24 mouse cellular contexts compared by ENCODE assay signal in genomic region chr10:20003006-20003405, GRCm38 (mm10).
DNase-seq lines count a peak whose midpoint lies in the region; ATAC-seq and TF ChIP-seq lines count a peak whose summit lies in the region.
"Had no signal": no experiment of that assay in that cellular context is flagged by ENCODE, and none has a peak within 500 bp of the region (broad histone marks: within the 10 kb centered on the region; RNA-seq: fewer than 3 reads in every experiment).

No protein-coding gene starts in this region.

- H3K9me3 ChIP-seq in forebrain, embryonic 10.5 days: no peaks in the 10 kb centered on the region
- no peaks in the 10 kb centered on the region for H3K9me3 ChIP-seq in forebrain, embryonic 13.5 days (replicated peaks)
- H3K9me3 ChIP-seq in embryonic facial prominence, embryonic 10.5 days: no peaks in the 10 kb centered on the region
- H3K9me3 ChIP-seq: embryonic facial prominence, embryonic 13.5 days; heart, embryonic 12.5 days; hindbrain, embryonic 15.5 days; limb, embryonic 15.5 days; liver, embryonic 15.5 days; midbrain, embryonic 12.5 days; neural tube, embryonic 15.5 days had no signal

- no peaks in the 10 kb centered on the region for H3K36me3 ChIP-seq in forebrain, embryonic 10.5 days (replicated peaks)
- no peaks in the 10 kb centered on the region for H3K36me3 ChIP-seq in forebrain, embryonic 13.5 days (ENCODE audit: poor library complexity, severe bottlenecking)
- no peaks in the 10 kb centered on the region for H3K36me3 ChIP-seq in embryonic facial prominence, embryonic 10.5 days (replicated peaks)
- H3K36me3 ChIP-seq: embryonic facial prominence, embryonic 13.5 days; heart, embryonic 12.5 days; hindbrain, embryonic 15.5 days; limb, embryonic 15.5 days; liver, embryonic 15.5 days; midbrain, embryonic 12.5 days; neural tube, embryonic 15.5 days had no signal

- 17% methylated on average over 5 of the region's 5 CpGs for WGBS in forebrain, embryonic 10.5 days
- 22% methylated on average over 5 of the region's 5 CpGs for WGBS in forebrain, embryonic 13.5 days
- 28% methylated on average over 5 of the region's 5 CpGs for WGBS in embryonic facial prominence, embryonic 10.5 days
- 72% methylated on average over 5 of the region's 5 CpGs for WGBS in lung, adult 2 months

- no peak overlapping the region for H3K4me2 ChIP-seq in forebrain, embryonic 13.5 days
- H3K4me2 ChIP-seq: embryonic facial prominence, embryonic 13.5 days; heart, embryonic 12.5 days; hindbrain, embryonic 15.5 days; limb, embryonic 15.5 days; liver, embryonic 15.5 days; midbrain, embryonic 12.5 days; neural tube, embryonic 15.5 days had no signal

- 0 out of 2 replicates have a peak overlapping the region, but pooled peaks have one; percentile 35 for H3K27ac ChIP-seq in forebrain, embryonic 10.5 days
- no peak overlapping the region for H3K27ac ChIP-seq in forebrain, embryonic 13.5 days
- peak overlapping the region; percentile 51 for H3K27ac ChIP-seq in embryonic facial prominence, embryonic 10.5 days (replicated peaks)
- H3K27ac ChIP-seq: embryonic facial prominence, embryonic 13.5 days; hindbrain, embryonic 15.5 days; limb, embryonic 15.5 days; liver, embryonic 15.5 days; midbrain, embryonic 12.5 days; neural tube, embryonic 15.5 days had no signal

- H3K9ac ChIP-seq in forebrain, embryonic 13.5 days: no peak overlapping the region
- H3K9ac ChIP-seq: embryonic facial prominence, embryonic 13.5 days; heart, embryonic 12.5 days; hindbrain, embryonic 15.5 days; limb, embryonic 15.5 days; liver, embryonic 15.5 days; midbrain, embryonic 12.5 days; neural tube, embryonic 15.5 days had no signal

- TF ChIP-seq POLR2A in lung, adult 2 months (IDR thresholded peaks at IDR 0.05; ENCODE audit: borderline replicate concordance, extremely low read depth, low read depth, low read length): no peak

- no peak overlapping the region for H3K4me3 ChIP-seq in forebrain, embryonic 10.5 days
- H3K4me3 ChIP-seq in forebrain, embryonic 13.5 days: no peak overlapping the region
- H3K4me3 ChIP-seq in embryonic facial prominence, embryonic 10.5 days: no peak overlapping the region
- H3K4me3 ChIP-seq in lung, adult 2 months (replicated peaks; ENCODE audit: extremely low read depth, low read depth, low read length): no peak overlapping the region
- H3K4me3 ChIP-seq: embryonic facial prominence, embryonic 13.5 days; heart, embryonic 12.5 days; hindbrain, embryonic 15.5 days; limb, embryonic 15.5 days; liver, embryonic 15.5 days; midbrain, embryonic 12.5 days; myocyte; neural tube, embryonic 15.5 days had no signal

- no peak for TF ChIP-seq CTCF in lung, adult 2 months (IDR thresholded peaks at IDR 0.05; ENCODE audit: insufficient read depth, low read length)

- DNase-seq in forebrain, embryonic 10.5 days (ENCODE audit: extremely low spot score, low spot score): no peak
- peak; percentile 61 for DNase-seq in A20 (ENCODE audit: low read depth, low spot score)
- no peak for DNase-seq in embryonic facial prominence, embryonic 10.5 days (ENCODE audit: low spot score)
- DNase-seq in ovary, adult 18-20 months (ENCODE audit: low spot score): no peak
- DNase-seq in lung, adult 2 months: no peak
- DNase-seq in layer of hippocampus, adult 11-12 months (ENCODE audit: low spot score): no peak
- DNase-seq: adrenal gland, postnatal 36 days; cerebellum, adult 9-10 months; heart, postnatal 14 days; layer of hippocampus, postnatal 36 days; thymus, postnatal 36 days had no signal

- H3K27me3 ChIP-seq in forebrain, embryonic 10.5 days (ENCODE audit: poor library complexity, severe bottlenecking): no peaks in the 10 kb centered on the region
- no peaks in the 10 kb centered on the region for H3K27me3 ChIP-seq in forebrain, embryonic 13.5 days
- H3K27me3 ChIP-seq in embryonic facial prominence, embryonic 10.5 days (replicated peaks; ENCODE audit: low read depth, poor library complexity, severe bottlenecking): no peaks in the 10 kb centered on the region
- H3K27me3 ChIP-seq: embryonic facial prominence, embryonic 13.5 days; hindbrain, embryonic 15.5 days; limb, embryonic 15.5 days; liver, embryonic 15.5 days had no signal

- peaks cover 37% of the 10 kb centered on the region for H3K4me1 ChIP-seq in forebrain, embryonic 10.5 days
- 0 out of 2 replicates have a peak, but pooled peaks cover 5% of the 10 kb centered on the region for H3K4me1 ChIP-seq in forebrain, embryonic 13.5 days
- H3K4me1 ChIP-seq in embryonic facial prominence, embryonic 10.5 days: peaks cover 50% of the 10 kb centered on the region
- peaks cover 5% of the 10 kb centered on the region; the same call in 1 of the 2 replicates for H3K4me1 ChIP-seq in lung, adult 2 months (ENCODE audit: control insufficient read depth, insufficient read depth, low read length)

- ATAC-seq in forebrain, embryonic 13.5 days: no peak
- ATAC-seq in megakaryocyte progenitor cell, adult 5-6 weeks (replicated peaks; ENCODE audit: poor library complexity): peak; percentile 46
- ATAC-seq: forebrain, embryonic 16.5 days; intestine, postnatal 0 days; lung, postnatal 0 days had no signal
